Mouse (Mus musculus) heart, embryonic 13.5 days (tissue): Measurements from ENCODE around the gene Bfsp1. TPM values are rescaled to one million over a fixed set of nuclear protein-coding genes. Genes with fewer than 3 reads are reported as not detected.

ENCODE experiments used
- ATAC-seq: fragments of 200-750 bp; cut with Nextera tagmentation; 2 replicates; pipeline ENCODE4 v1.8.0; 2017; ENCODE audit warnings: moderate TSS enrichment; ENCODE audit not compliant: insufficient number of reproducible peaks, low FRiP score, low TSS enrichment; ENCODE audit errors: extremely low read depth
- H3K27ac ChIP-seq: fragments of 300-500 bp; sonication (generic); replicated peaks from 2 replicates; pipeline ENCODE4 v1.5.1; 2015; ENCODE audit warnings: moderate library complexity, mild to moderate bottlenecking, inconsistent platforms
- H3K27me3 ChIP-seq: fragments of 300-500 bp; sonication (generic); replicated peaks from 2 replicates; pipeline ENCODE4 v1.6.1; 2015; ENCODE audit warnings: mild to moderate bottlenecking, inconsistent platforms
- H3K36me3 ChIP-seq: fragments of 300-500 bp; sonication (generic); 2 replicates; pipeline ENCODE4 v1.6.1; 2015; ENCODE audit warnings: mild to moderate bottlenecking, inconsistent platforms
- H3K4me1 ChIP-seq: fragments of 300-500 bp; sonication (generic); 2 replicates; pipeline ENCODE4 v1.6.1; 2015; ENCODE audit warnings: inconsistent platforms
- H3K4me2 ChIP-seq: fragments of 300-500 bp; sonication (generic); 2 replicates; pipeline ENCODE4 v1.6.1; 2015; ENCODE audit warnings: inconsistent platforms, mild to moderate bottlenecking, moderate library complexity
- H3K4me3 ChIP-seq: fragments of 300-500 bp; sonication (generic); 2 replicates; pipeline ENCODE4 v1.5.1; 2015; ENCODE audit warnings: moderate library complexity, mild to moderate bottlenecking, inconsistent platforms
- H3K9ac ChIP-seq: fragments of 300-500 bp; sonication (generic); 2 replicates; pipeline ENCODE4 v1.6.1; 2015; ENCODE audit warnings: inconsistent platforms, mild to moderate bottlenecking, moderate library complexity
- H3K9me3 ChIP-seq: fragments of 300-500 bp; sonication (generic); 2 replicates; pipeline ENCODE4 v1.6.1; 2016; ENCODE audit warnings: inconsistent platforms
- WGBS: fragments of 180-500 bp; shearing (Covaris S2); methylation state at CpG from one replicate; pipeline ENCODE4 v1.1.7; 2015; ENCODE audit warnings: mixed read lengths; 5-methylcytosine and 5-hydroxymethylcytosine counted together
- polyA plus RNA-seq: library from polyadenylated mRNA; unstranded; fragments of >200 nt; fragmentation: Nextera tagmentation; extraction: Ambion mirVana; gene quantifications from 2 replicates; pipeline ENCODE4 v1.2.1, GENCODE M21; 2015

Gene Bfsp1
- polyA plus RNA-seq, 1 experiment from 2014 or later: 1.5 TPM

DNA sequence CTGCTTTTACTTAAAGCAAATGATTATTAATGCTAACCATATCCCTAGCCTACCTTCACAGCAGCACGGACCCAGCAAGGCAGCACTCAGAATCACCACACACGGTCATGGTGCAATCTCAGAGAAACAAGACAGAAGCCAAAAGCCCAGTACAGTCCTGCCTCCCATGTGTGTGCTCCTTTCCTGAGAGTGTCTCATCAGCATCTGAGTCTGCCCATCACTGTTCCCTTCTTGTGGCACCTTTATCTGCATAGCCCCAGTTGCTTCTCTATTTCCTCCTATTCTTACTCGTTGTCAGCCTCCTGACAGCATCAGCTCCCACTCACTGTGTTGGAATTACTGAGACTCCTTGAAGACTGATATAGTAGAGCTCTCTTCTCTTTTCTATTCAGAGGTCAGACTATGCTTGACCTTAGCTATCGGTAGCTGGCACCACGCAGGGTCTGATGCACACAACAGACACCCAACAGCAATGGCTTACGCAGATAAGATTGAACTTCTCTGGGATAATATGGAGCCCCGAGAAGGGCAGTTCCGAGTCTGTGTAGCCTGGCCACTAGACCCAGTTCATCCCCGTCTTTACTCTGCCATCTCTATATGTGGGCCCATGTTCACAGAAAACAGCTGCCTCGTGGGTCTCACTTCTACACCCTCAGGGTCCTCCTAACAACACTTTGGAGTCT is 19.8 kb upstream of the Bfsp1 start:
- no peaks in the 10 kb centered on the region for H3K9me3 ChIP-seq
- H3K27ac ChIP-seq: no peak overlapping the region
- 38% methylated on average over 10 of the region's 10 CpGs for WGBS
- ATAC-seq: no peak
- no peak overlapping the region for H3K4me2 ChIP-seq
- no peaks in the 10 kb centered on the region for H3K36me3 ChIP-seq
- H3K9ac ChIP-seq: no peak overlapping the region
- no peaks in the 10 kb centered on the region for H3K27me3 ChIP-seq
- H3K4me1 ChIP-seq: peaks cover 16% of the 10 kb centered on the region
- no peak overlapping the region for H3K4me3 ChIP-seq

DNA sequence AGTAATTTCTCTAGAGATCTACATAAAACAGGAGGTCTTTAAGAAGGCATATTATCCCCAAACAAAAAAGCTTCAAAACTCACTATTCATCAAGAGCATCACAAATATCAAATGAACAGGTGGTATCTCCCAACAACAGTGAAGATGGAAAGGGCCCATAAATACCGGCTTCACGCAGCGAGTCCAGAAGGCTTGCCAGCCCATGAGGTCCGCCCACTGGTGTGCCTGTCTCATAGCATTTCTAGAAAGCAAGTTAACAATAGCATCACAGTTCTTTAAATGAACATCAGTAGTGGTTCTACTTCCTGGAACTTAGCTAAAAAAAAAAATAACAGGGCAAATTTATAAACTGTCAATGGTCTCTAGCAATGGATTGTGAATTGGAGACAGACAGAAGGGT is 19.0 kb upstream of the Bfsp1 start:
- no peak overlapping the region for H3K9ac ChIP-seq
- 81% methylated on average over 4 of the region's 4 CpGs for WGBS
- H3K4me1 ChIP-seq: peaks cover 22% of the 10 kb centered on the region
- no peaks in the 10 kb centered on the region for H3K9me3 ChIP-seq
- no peaks in the 10 kb centered on the region for H3K27me3 ChIP-seq
- H3K4me3 ChIP-seq: no peak overlapping the region
- H3K36me3 ChIP-seq: no peaks in the 10 kb centered on the region
- no peak for ATAC-seq
- H3K27ac ChIP-seq: no peak overlapping the region
- H3K4me2 ChIP-seq: no peak overlapping the region

DNA sequence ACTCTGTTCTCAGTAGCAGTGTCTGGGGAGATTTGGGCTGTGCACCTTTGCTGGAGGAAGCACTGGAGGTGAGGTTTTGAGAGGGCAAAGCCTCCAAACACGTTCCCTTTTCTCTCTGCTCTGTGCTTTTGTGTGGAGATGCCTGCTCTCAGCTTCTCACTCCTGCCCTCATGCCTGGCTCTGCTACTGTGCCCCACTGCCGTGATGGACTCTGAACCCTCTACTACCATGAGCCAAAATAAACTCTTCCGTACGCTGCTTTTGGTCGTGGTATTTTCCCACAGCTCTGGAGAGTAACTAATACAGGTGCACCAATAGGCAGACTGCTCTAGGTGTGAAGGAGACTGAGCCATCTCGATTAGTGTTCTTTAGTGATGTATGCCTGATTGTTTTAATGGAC is 16.3 kb upstream of the Bfsp1 start:
- H3K9ac ChIP-seq: no peak overlapping the region
- 86% methylated on average over 6 of the region's 6 CpGs for WGBS
- no peak for ATAC-seq

DNA sequence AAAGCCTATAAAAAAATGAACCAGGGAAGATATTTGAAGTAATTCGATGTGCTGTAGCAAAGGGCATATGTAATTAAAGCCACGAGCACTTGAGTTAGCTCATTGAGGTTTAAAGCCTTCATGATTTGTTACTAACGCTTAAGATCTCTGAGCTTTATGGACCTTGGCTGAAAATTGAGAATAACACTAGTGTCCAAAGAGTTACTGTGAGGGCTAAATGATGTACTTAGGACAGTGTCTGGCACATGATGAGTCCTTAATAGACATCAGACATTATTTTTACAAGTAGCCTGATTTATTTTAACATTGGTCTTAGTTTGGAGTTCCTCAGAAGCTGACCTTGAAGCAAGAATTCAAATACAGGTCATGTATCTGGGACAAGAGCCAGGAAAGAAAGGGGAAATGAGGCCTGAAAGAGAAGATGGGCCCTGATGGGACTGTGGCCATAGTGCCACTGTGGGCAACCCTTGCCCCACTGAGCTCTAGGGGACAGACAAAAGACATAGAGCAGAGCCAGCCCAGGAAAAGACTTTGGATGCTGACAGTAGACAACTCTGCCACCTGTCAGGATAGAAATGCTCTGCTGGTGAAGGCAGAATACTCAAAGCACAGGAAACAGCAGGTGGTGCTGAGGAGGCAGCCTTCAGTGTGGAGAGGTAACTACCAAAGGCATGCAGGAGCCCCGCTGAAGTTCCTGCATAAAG is 14.1 kb upstream of the Bfsp1 start:
- Histone ChIP-seq H3K4me3 (no peak overlapping the region), H3K27ac (peak overlapping the region; percentile 65), H3K27me3 (no peaks in the 10 kb centered on the region), H3K36me3 (no peaks in the 10 kb centered on the region), H3K4me2 (no peak overlapping the region), H3K9me3 (no peaks in the 10 kb centered on the region), H3K4me1 (peaks cover 35% of the 10 kb centered on the region), H3K9ac (no peak overlapping the region)
- WGBS: 63% methylated on average over 4 of the region's 4 CpGs
- ATAC-seq: no peak

More for the DNA sequence above, 16.3 kb upstream of the Bfsp1 start:
- Histone ChIP-seq H3K4me3 (no peak overlapping the region), H3K4me1 (peaks cover 34% of the 10 kb centered on the region), H3K9me3 (no peaks in the 10 kb centered on the region), H3K4me2 (no peak overlapping the region), H3K27me3 (no peaks in the 10 kb centered on the region), H3K36me3 (no peaks in the 10 kb centered on the region), H3K27ac (no peak overlapping the region)

- Histone ChIP-seq H3K4me3 (no peak overlapping the region), H3K36me3 (no peaks in the 10 kb centered on the region), H3K4me1 (peaks cover 43% of the 10 kb centered on the region), H3K27me3 (no peaks in the 10 kb centered on the region), H3K27ac (peak overlapping the region; percentile 65), H3K9me3 (no peaks in the 10 kb centered on the region), H3K4me2 (no peak overlapping the region), H3K9ac (no peak overlapping the region)
- 36% methylated on average over 1 of the region's 1 CpGs for WGBS
- ATAC-seq: no peak
These were observed 13.1 kb upstream of the Bfsp1 start for GRCm38 (mm10) chr2:143876026-143876425.

- Histone ChIP-seq H3K27ac (peak overlapping the region; percentile 92), H3K4me1 (peaks cover 44% of the 10 kb centered on the region), H3K9ac (peak overlapping the region; percentile 70), H3K4me3 (0 out of 2 replicates have a peak overlapping the region, but pooled peaks have one; percentile 10), H3K4me2 (peak overlapping the region; percentile 58), H3K36me3 (no peaks in the 10 kb centered on the region), H3K9me3 (no peaks in the 10 kb centered on the region), H3K27me3 (no peaks in the 10 kb centered on the region)
- 8% methylated on average over 10 of the region's 10 CpGs for WGBS
- peak; percentile 73; the same call in 1 of the 2 replicates for ATAC-seq
These were observed 8.1 kb upstream of the Bfsp1 start for GRCm38 (mm10) chr2:143870936-143871688.

- H3K4me2 ChIP-seq: peak overlapping the region; percentile 45; the same call in 1 of the 2 replicates
- no peak for ATAC-seq
These were observed 4.4 kb upstream of the Bfsp1 start for GRCm38 (mm10) chr2:143867326-143867725.

DNA sequence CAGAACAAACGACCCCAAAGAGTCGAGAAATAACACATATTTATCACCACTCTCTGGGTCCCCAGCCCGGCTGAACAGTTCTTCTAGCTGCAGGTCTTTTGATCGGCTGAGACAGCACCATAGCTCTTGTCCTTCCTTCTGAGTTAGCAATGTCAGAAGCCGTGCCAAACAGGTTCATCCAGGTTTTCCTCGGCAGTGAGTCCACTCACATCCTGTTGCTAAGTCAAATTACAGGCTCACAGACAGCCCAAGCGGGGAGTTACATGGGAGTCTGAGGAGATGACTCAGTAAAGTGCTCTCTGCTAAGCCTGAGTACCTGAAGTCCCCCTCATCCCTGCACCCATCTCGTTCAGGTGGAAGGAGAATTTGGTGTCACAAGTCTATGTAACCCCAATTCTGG is 1.6 kb upstream of the Bfsp1 start:
- Histone ChIP-seq H3K36me3 (no peaks in the 10 kb centered on the region), H3K27ac (no peak overlapping the region), H3K9me3 (no peaks in the 10 kb centered on the region), H3K27me3 (0 out of 2 replicates have a peak, but pooled peaks cover 2% of the 10 kb centered on the region), H3K9ac (no peak overlapping the region), H3K4me2 (no peak overlapping the region), H3K4me1 (peaks cover 20% of the 10 kb centered on the region; the same call in 1 of the 2 replicates), H3K4me3 (no peak overlapping the region)
- WGBS: 59% methylated on average over 8 of the region's 8 CpGs
- ATAC-seq: no peak

More at GRCm38 (mm10) chr2:143867326-143867725, 4.4 kb upstream of the Bfsp1 start:
- no peaks in the 10 kb centered on the region for H3K36me3 ChIP-seq
- H3K9ac ChIP-seq: peak overlapping the region; percentile 61; the same call in 1 of the 2 replicates
- 0 out of 2 replicates have a peak, but pooled peaks cover 2% of the 10 kb centered on the region for H3K27me3 ChIP-seq
- 1% methylated on average over 6 of the region's 6 CpGs for WGBS
- H3K9me3 ChIP-seq: no peaks in the 10 kb centered on the region
- no peak overlapping the region for H3K4me3 ChIP-seq
- no peak overlapping the region; the same call in 1 of the 2 replicates for H3K27ac ChIP-seq
- peaks cover 46% of the 10 kb centered on the region for H3K4me1 ChIP-seq

DNA sequence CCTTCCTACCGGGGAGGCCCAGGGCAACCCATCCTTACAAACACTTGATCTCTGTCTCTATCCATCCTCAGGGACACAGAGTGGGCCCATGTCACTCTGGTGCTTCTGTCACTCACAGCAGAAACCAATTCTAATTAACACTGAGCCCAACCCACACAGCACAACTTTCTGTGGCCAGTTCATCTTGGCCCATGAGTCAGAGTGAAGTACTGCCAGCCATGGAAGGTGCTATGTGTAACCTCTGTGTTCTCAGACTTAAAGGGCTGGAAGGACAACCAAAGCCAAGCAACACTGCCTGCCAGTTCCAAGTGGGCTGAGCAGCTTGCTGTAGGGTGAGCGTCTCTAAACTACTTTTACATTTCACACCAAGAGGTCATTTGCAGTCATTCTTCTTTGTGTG is 3.8 kb downstream of the Bfsp1 start:
- WGBS: 69% methylated on average over 2 of the region's 2 CpGs
- Histone ChIP-seq H3K4me2 (no peak overlapping the region), H3K9me3 (no peaks in the 10 kb centered on the region), H3K27me3 (no peaks in the 10 kb centered on the region), H3K36me3 (no peaks in the 10 kb centered on the region), H3K9ac (no peak overlapping the region), H3K4me3 (no peak overlapping the region), H3K4me1 (peaks cover 10% of the 10 kb centered on the region; the same call in 1 of the 2 replicates), H3K27ac (no peak overlapping the region)
- no peak for ATAC-seq

GRCm38 (mm10) chr2:143853447-143853846 is 9.5 kb downstream of the Bfsp1 start:
- no peak for ATAC-seq
- no peak overlapping the region for H3K4me3 ChIP-seq
- 0 out of 2 replicates have a peak, but pooled peaks cover 3% of the 10 kb centered on the region for H3K4me1 ChIP-seq
- no peak overlapping the region for H3K27ac ChIP-seq
- 66% methylated on average over 4 of the region's 4 CpGs for WGBS
- no peak overlapping the region for H3K4me2 ChIP-seq
- H3K27me3 ChIP-seq: no peaks in the 10 kb centered on the region
- no peak overlapping the region for H3K9ac ChIP-seq
- no peaks in the 10 kb centered on the region for H3K9me3 ChIP-seq
- no peaks in the 10 kb centered on the region for H3K36me3 ChIP-seq
